Mouse (Mus musculus): ENCODE measurements at regions not wholly inside any gene's neighbourhood (a gene's known extent, or its start where the extent isn't known, plus 50 kb on each side); places are given as distances from the start of the nearest gene placed in this dataset.
"Not testable (repeated sequence)": the region's sequence is repeated elsewhere in the genome, so short reads cannot be mapped to it uniquely, and the experiment has no call there.

- H3K4me2 ChIP-seq (replicated peaks; ENCODE audit: low read depth, low read length), result no peak overlapping the region
- WGBS, result 81% methylated on average over 7 of the region's 7 CpGs
These were observed 388.5 kb upstream of the 1700008P02Rik start for GRCm38 (mm10) chr3:7008671-7009217.

GRCm38 (mm10) chr3:7007811-7008359 lies 387.6 kb upstream of the 1700008P02Rik start:
- Histone ChIP-seq H3K4me1 (ENCODE audit: control insufficient read depth, insufficient read depth, low read length) (no peaks in the 10 kb centered on the region), H3K36me3 (ENCODE audit: control insufficient read depth, insufficient read depth, low read length) (no peaks in the 10 kb centered on the region), H3K4me2 (replicated peaks; ENCODE audit: low read depth, low read length) (no peak overlapping the region), H3K27me3 (ENCODE audit: control insufficient read depth, insufficient read depth, low read length) (no peaks in the 10 kb centered on the region), H3K9me3 (ENCODE audit: control insufficient read depth, low read length) (no peaks in the 10 kb centered on the region), H3K9ac (ENCODE audit: low read depth, low read length) (no peak overlapping the region), H3K4me3 (ENCODE audit: low read length) (no peak overlapping the region), H3K27ac (ENCODE audit: low read depth, low read length) (no peak overlapping the region)
- no peak for ATAC-seq (ENCODE audit: low FRiP score, low TSS enrichment)
- WGBS, result 73% methylated on average over 5 of the region's 5 CpGs

More at GRCm38 (mm10) chr3:7008671-7009217, 388.5 kb upstream of the 1700008P02Rik start:
- H3K27ac ChIP-seq (ENCODE audit: low read depth, low read length), result no peak overlapping the region
- no peaks in the 10 kb centered on the region for H3K27me3 ChIP-seq (ENCODE audit: control insufficient read depth, insufficient read depth, low read length)
- no peaks in the 10 kb centered on the region for H3K9me3 ChIP-seq (ENCODE audit: control insufficient read depth, low read length)
- H3K4me3 ChIP-seq (ENCODE audit: low read length), result no peak overlapping the region
- no peaks in the 10 kb centered on the region for H3K4me1 ChIP-seq (ENCODE audit: control insufficient read depth, insufficient read depth, low read length)
- no peak for ATAC-seq (ENCODE audit: low FRiP score, low TSS enrichment)
- H3K9ac ChIP-seq (ENCODE audit: low read depth, low read length), result no peak overlapping the region
- H3K36me3 ChIP-seq (ENCODE audit: control insufficient read depth, insufficient read depth, low read length), result no peaks in the 10 kb centered on the region

GRCm38 (mm10) chr3:6991735-6992134 lies 371.5 kb upstream of the 1700008P02Rik start:
- WGBS, result 85% methylated on average over 5 of the region's 5 CpGs
- H3K27me3 ChIP-seq (ENCODE audit: control insufficient read depth, insufficient read depth, low read length); H3K4me2 ChIP-seq (replicated peaks; ENCODE audit: low read depth, low read length); H3K4me1 ChIP-seq (ENCODE audit: control insufficient read depth, insufficient read depth, low read length); H3K4me3 ChIP-seq (ENCODE audit: low read length); H3K36me3 ChIP-seq (ENCODE audit: control insufficient read depth, insufficient read depth, low read length); H3K27ac ChIP-seq (ENCODE audit: low read depth, low read length); ATAC-seq (ENCODE audit: low FRiP score, low TSS enrichment); H3K9ac ChIP-seq (ENCODE audit: low read depth, low read length); H3K9me3 ChIP-seq (ENCODE audit: control insufficient read depth, low read length): not testable (repeated sequence)

- Histone ChIP-seq H3K4me2 (replicated peaks; ENCODE audit: low read depth, low read length) (no peak overlapping the region), H3K4me1 (ENCODE audit: control insufficient read depth, insufficient read depth, low read length) (no peaks in the 10 kb centered on the region), H3K36me3 (ENCODE audit: control insufficient read depth, insufficient read depth, low read length) (no peaks in the 10 kb centered on the region), H3K27ac (ENCODE audit: low read depth, low read length) (no peak overlapping the region), H3K9ac (ENCODE audit: low read depth, low read length) (no peak overlapping the region), H3K4me3 (ENCODE audit: low read length) (no peak overlapping the region), H3K9me3 (ENCODE audit: control insufficient read depth, low read length) (no peaks in the 10 kb centered on the region), H3K27me3 (ENCODE audit: control insufficient read depth, insufficient read depth, low read length) (no peaks in the 10 kb centered on the region)
- no peak for ATAC-seq (ENCODE audit: low FRiP score, low TSS enrichment)
- 81% methylated on average over 4 of the region's 4 CpGs for WGBS
These were observed 364.7 kb upstream of the 1700008P02Rik start for GRCm38 (mm10) chr3:6984918-6985317.

GRCm38 (mm10) chr3:6957681-6958080 lies 337.4 kb upstream of the 1700008P02Rik start:
- Histone ChIP-seq H3K27ac (ENCODE audit: low read depth, low read length) (no peak overlapping the region), H3K9me3 (ENCODE audit: control insufficient read depth, low read length) (no peaks in the 10 kb centered on the region), H3K4me2 (replicated peaks; ENCODE audit: low read depth, low read length) (no peak overlapping the region), H3K4me1 (ENCODE audit: control insufficient read depth, insufficient read depth, low read length) (no peaks in the 10 kb centered on the region), H3K4me3 (ENCODE audit: low read length) (no peak overlapping the region), H3K36me3 (ENCODE audit: control insufficient read depth, insufficient read depth, low read length) (no peaks in the 10 kb centered on the region), H3K27me3 (ENCODE audit: control insufficient read depth, insufficient read depth, low read length) (no peaks in the 10 kb centered on the region), H3K9ac (ENCODE audit: low read depth, low read length) (no peak overlapping the region)
- 91% methylated on average over 7 of the region's 7 CpGs for WGBS
- ATAC-seq (ENCODE audit: low FRiP score, low TSS enrichment), result no peak

GRCm38 (mm10) chr3:6932535-6933103 lies 312.4 kb upstream of the 1700008P02Rik start:
- Histone ChIP-seq H3K27ac (ENCODE audit: low read depth, low read length) (no peak overlapping the region), H3K27me3 (ENCODE audit: control insufficient read depth, insufficient read depth, low read length) (no peaks in the 10 kb centered on the region)
- ATAC-seq (ENCODE audit: low FRiP score, low TSS enrichment), result no peak

GRCm38 (mm10) chr3:6926737-6927136 lies 306.5 kb upstream of the 1700008P02Rik start:
- Histone ChIP-seq H3K4me2 (replicated peaks; ENCODE audit: low read depth, low read length) (no peak overlapping the region), H3K27ac (ENCODE audit: low read depth, low read length) (no peak overlapping the region), H3K36me3 (ENCODE audit: control insufficient read depth, insufficient read depth, low read length) (no peaks in the 10 kb centered on the region), H3K4me3 (ENCODE audit: low read length) (no peak overlapping the region), H3K4me1 (ENCODE audit: control insufficient read depth, insufficient read depth, low read length) (no peaks in the 10 kb centered on the region), H3K9me3 (ENCODE audit: control insufficient read depth, low read length) (no peaks in the 10 kb centered on the region), H3K9ac (ENCODE audit: low read depth, low read length) (no peak overlapping the region), H3K27me3 (ENCODE audit: control insufficient read depth, insufficient read depth, low read length) (no peaks in the 10 kb centered on the region)
- 59% methylated on average over 1 of the region's 1 CpGs for WGBS
- no peak for ATAC-seq (ENCODE audit: low FRiP score, low TSS enrichment)

More at GRCm38 (mm10) chr3:6932535-6933103, 312.4 kb upstream of the 1700008P02Rik start:
- Histone ChIP-seq H3K36me3 (ENCODE audit: control insufficient read depth, insufficient read depth, low read length) (no peaks in the 10 kb centered on the region), H3K4me2 (replicated peaks; ENCODE audit: low read depth, low read length) (no peak overlapping the region), H3K4me1 (ENCODE audit: control insufficient read depth, insufficient read depth, low read length) (no peaks in the 10 kb centered on the region), H3K9ac (ENCODE audit: low read depth, low read length) (no peak overlapping the region), H3K9me3 (ENCODE audit: control insufficient read depth, low read length) (no peaks in the 10 kb centered on the region), H3K4me3 (ENCODE audit: low read length) (no peak overlapping the region)
- WGBS, result 88% methylated on average over 4 of the region's 4 CpGs

- H3K36me3 ChIP-seq (ENCODE audit: control insufficient read depth, insufficient read depth, low read length); H3K9ac ChIP-seq (ENCODE audit: low read depth, low read length); H3K4me3 ChIP-seq (ENCODE audit: low read length); H3K27me3 ChIP-seq (ENCODE audit: control insufficient read depth, insufficient read depth, low read length); ATAC-seq (ENCODE audit: low FRiP score, low TSS enrichment); H3K27ac ChIP-seq (ENCODE audit: low read depth, low read length); H3K9me3 ChIP-seq (ENCODE audit: control insufficient read depth, low read length); H3K4me2 ChIP-seq (replicated peaks; ENCODE audit: low read depth, low read length); H3K4me1 ChIP-seq (ENCODE audit: control insufficient read depth, insufficient read depth, low read length): not testable (repeated sequence)
- 69% methylated on average over 2 of the region's 2 CpGs for WGBS
These were observed 302.4 kb upstream of the 1700008P02Rik start for GRCm38 (mm10) chr3:6922647-6923046.

- ATAC-seq (ENCODE audit: low FRiP score, low TSS enrichment), result no peak
These were observed 300.0 kb upstream of the 1700008P02Rik start for GRCm38 (mm10) chr3:6920253-6920652.

More at GRCm38 (mm10) chr3:6920253-6920652, 300.0 kb upstream of the 1700008P02Rik start:
- no peak overlapping the region for H3K4me2 ChIP-seq (replicated peaks; ENCODE audit: low read depth, low read length)
- no peak overlapping the region for H3K4me3 ChIP-seq (ENCODE audit: low read length)
- H3K9me3 ChIP-seq (ENCODE audit: control insufficient read depth, low read length), result no peaks in the 10 kb centered on the region
- no peaks in the 10 kb centered on the region for H3K36me3 ChIP-seq (ENCODE audit: control insufficient read depth, insufficient read depth, low read length)
- 36% methylated on average over 3 of the region's 3 CpGs for WGBS
- H3K9ac ChIP-seq (ENCODE audit: low read depth, low read length), result no peak overlapping the region
- no peaks in the 10 kb centered on the region for H3K27me3 ChIP-seq (ENCODE audit: control insufficient read depth, insufficient read depth, low read length)
- no peaks in the 10 kb centered on the region for H3K4me1 ChIP-seq (ENCODE audit: control insufficient read depth, insufficient read depth, low read length)
- H3K27ac ChIP-seq (ENCODE audit: low read depth, low read length), result no peak overlapping the region

Data from kidney, embryonic 14.5 days (tissue).